Mouse (Mus musculus) kidney, embryonic 16.5 days (tissue): ENCODE data around the gene Slc35d2. TPM values are rescaled to one million over a fixed set of nuclear protein-coding genes. Genes with fewer than 3 reads are reported as not detected.

ENCODE experiments used
- ATAC-seq: fragments of 200-750 bp; cut with Nextera tagmentation; 2 replicates; pipeline ENCODE4 v1.8.0; 2017; ENCODE audit warnings: moderate TSS enrichment; ENCODE audit not compliant: low FRiP score, low TSS enrichment
- H3K27ac ChIP-seq: fragments of 300-500 bp; sonication (generic); 2 replicates; pipeline ENCODE4 v1.5.1; 2014; ENCODE audit warnings: low read length
- H3K27me3 ChIP-seq: fragments of 300-500 bp; sonication (generic); 2 replicates; pipeline ENCODE4 v1.6.1; 2014; ENCODE audit warnings: low read length, control low read depth, mixed read lengths; ENCODE audit not compliant: insufficient read depth
- H3K36me3 ChIP-seq: fragments of 300-500 bp; sonication (generic); 2 replicates; pipeline ENCODE4 v1.6.1; 2014; ENCODE audit warnings: low read length, control low read depth, mixed read lengths; ENCODE audit not compliant: insufficient read depth
- H3K4me1 ChIP-seq: fragments of 300-500 bp; sonication (generic); 2 replicates; pipeline ENCODE4 v1.6.1; 2014; ENCODE audit warnings: low read length, control low read depth, mixed read lengths; ENCODE audit not compliant: insufficient read depth
- H3K4me2 ChIP-seq: fragments of 300-500 bp; sonication (generic); replicated peaks from 2 replicates; pipeline ENCODE4 v1.6.1; 2014; ENCODE audit warnings: low read depth, low read length
- H3K4me3 ChIP-seq: fragments of 300-500 bp; sonication (generic); 2 replicates; pipeline ENCODE4 v1.5.1; 2014; ENCODE audit warnings: mild to moderate bottlenecking, low read length
- H3K9ac ChIP-seq: fragments of 300-500 bp; sonication (generic); replicated peaks from 2 replicates; pipeline ENCODE4 v1.6.1; 2014; ENCODE audit warnings: low read length
- H3K9me3 ChIP-seq: fragments of 300-500 bp; sonication (generic); 2 replicates; pipeline ENCODE4 v1.6.1; 2016; ENCODE audit warnings: low read length, control low read depth
- WGBS: fragments of 180-500 bp; shearing (Covaris S2); extraction: QIAGEN DNeasy Blood & Tissue Kit; methylation state at CpG from one replicate; pipeline ENCODE4 v1.1.7; 2014; 5-methylcytosine and 5-hydroxymethylcytosine counted together
- polyA plus RNA-seq: library from polyadenylated mRNA; unstranded; fragments of >200 nt; fragmentation: Nextera tagmentation; extraction: Ambion mirVana; gene quantifications from 2 replicates; pipeline ENCODE4 v1.2.1, GENCODE M21; 2015

The Slc35d2 gene
- polyA plus RNA-seq = 5.6 and 5.8 TPM in 2 replicates

- peak; percentile 90 for ATAC-seq
- 6% methylated on average over 44 of the region's 44 CpGs for WGBS
- no peaks in the 10 kb centered on the region for H3K27me3 ChIP-seq
- H3K4me1 ChIP-seq = peaks cover 11% of the 10 kb centered on the region; the same call in 1 of the 2 replicates
- H3K4me3 ChIP-seq = peak within 1 kb of the TSS; percentile 69
- peaks cover 4% of the 10 kb centered on the region; the same call in 1 of the 2 replicates for H3K36me3 ChIP-seq
- no peaks in the 10 kb centered on the region for H3K9me3 ChIP-seq
- H3K4me2 ChIP-seq = peak within 1 kb of the TSS; percentile 82
- peak within 1 kb of the TSS; percentile 82 for H3K27ac ChIP-seq
- peak within 1 kb of the TSS; percentile 79 for H3K9ac ChIP-seq
Measured at GRCm38 (mm10) chr13:64128858-64129615, at the start of gene Slc35d2. Gene Slc35d2, minus strand, starts transcription at chr13:64129368.

DNA sequence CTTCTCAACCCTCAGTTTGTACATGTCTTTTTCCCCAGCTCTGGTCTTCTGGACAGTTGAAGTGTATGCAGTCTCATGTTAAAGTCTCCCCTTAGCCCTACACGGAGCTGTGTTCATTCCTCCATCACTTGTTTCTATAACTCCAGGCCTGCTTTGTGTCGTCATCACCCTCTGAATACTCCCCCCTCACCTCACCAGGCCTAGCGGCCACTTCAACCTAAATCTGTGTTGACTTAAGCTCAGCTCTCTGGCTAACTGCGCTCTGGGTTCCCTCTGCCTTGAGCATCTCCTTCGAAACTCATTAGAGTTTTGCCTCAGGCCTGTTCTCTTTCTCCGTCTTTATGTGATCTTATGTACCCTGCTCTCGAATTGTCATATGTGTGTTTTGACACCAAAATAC is 48.8 kb upstream of the Slc35d2 start:
- no peak overlapping the region for H3K4me3 ChIP-seq
- no peak overlapping the region for H3K9ac ChIP-seq
- 82% methylated on average over 7 of the region's 7 CpGs for WGBS
- no peak overlapping the region for H3K4me2 ChIP-seq
- H3K27ac ChIP-seq = no peak overlapping the region
- ATAC-seq = no peak
- no peaks in the 10 kb centered on the region for H3K4me1 ChIP-seq
- peaks cover 25% of the 10 kb centered on the region for H3K36me3 ChIP-seq
- H3K27me3 ChIP-seq = no peaks in the 10 kb centered on the region
- no peaks in the 10 kb centered on the region for H3K9me3 ChIP-seq

DNA sequence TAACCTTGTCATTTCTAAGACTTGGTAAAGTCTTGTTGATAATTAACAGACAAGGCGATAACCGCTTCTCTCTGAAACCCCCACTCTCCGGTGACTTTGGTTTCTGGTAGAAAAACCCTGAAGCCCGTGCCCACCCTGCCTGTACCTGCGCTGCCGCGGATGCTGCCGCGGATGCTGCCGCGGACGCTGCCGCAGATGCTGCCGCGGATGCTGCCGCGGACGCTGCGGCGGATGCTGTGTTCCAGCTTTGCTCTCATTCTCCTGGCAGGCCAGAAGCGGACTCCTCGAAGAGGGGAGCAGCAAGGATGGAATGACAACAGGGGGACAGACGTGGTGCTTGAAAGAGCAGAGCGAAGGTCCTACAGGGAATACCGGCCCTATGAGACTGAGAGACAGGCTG is 40.6 kb upstream of the Slc35d2 start:
- no peak overlapping the region for H3K4me2 ChIP-seq
- H3K4me1 ChIP-seq = no peaks in the 10 kb centered on the region
- 95% methylated on average over 25 of the region's 25 CpGs for WGBS
- no peaks in the 10 kb centered on the region for H3K27me3 ChIP-seq
- peaks cover 64% of the 10 kb centered on the region for H3K36me3 ChIP-seq
- no peak overlapping the region for H3K27ac ChIP-seq
- no peak overlapping the region for H3K9ac ChIP-seq
- H3K4me3 ChIP-seq = no peak overlapping the region
- no peak for ATAC-seq
- H3K9me3 ChIP-seq = peaks cover 49% of the 10 kb centered on the region

DNA sequence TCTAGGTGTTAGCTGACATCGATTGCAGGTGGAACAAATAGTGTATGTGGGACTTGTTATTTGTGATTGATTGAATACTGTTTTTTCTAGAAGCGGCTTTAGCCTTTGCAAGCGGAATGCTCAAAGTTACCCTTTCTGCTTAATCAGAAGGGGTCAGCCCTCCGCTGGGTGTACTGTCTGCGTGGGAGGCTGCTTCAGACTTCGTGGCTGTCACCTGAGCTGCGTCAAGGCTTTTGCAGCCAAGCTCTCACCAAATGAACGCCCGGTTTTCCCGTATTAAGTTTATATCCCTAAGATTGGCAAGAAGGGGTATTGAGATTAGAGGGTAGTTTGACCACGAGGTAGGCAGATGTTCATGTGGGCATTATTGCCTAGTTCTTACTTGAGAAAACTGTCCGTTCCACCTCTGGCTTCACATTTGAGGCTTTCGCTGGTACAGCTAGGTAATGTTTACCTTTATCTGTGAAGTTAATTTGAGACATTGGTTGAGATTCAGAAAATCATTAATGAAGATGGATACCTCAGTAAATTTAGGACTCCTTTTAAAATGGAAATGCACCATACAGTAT is 34.1 kb upstream of the Slc35d2 start:
- ATAC-seq = no peak
- H3K27me3 ChIP-seq = peaks cover 4% of the 10 kb centered on the region; the same call in 1 of the 2 replicates
- 22% methylated on average over 13 of the region's 13 CpGs for WGBS

DNA sequence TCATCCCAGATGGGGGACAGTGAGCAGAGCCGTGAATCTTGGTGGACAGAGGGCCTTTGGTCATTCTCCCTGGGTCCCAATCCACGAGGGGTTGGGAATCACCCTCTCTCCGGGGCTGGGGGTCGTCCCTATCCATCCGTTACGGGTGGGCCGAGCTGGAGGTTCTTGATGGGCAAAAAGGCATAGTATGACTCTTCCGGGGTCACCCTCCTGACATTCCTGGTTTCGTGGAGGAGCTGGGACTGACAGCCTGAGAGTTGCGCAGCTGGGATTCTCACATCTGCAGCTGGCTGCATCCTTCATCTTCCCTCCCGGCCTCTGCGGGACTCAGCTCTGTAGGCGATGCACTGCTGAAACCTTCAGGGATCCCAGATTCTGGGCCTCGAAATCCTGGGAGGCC is 33.5 kb upstream of the Slc35d2 start:
- H3K4me2 ChIP-seq = peak overlapping the region; percentile 100
- ATAC-seq = 0 out of 2 replicates have a peak, but pooled peaks have one; percentile 1
- H3K4me1 ChIP-seq = peaks cover 15% of the 10 kb centered on the region
- H3K9ac ChIP-seq = peak overlapping the region; percentile 79
- peak overlapping the region; percentile 67; the same call in 1 of the 2 replicates for H3K27ac ChIP-seq
- peaks cover 8% of the 10 kb centered on the region for H3K36me3 ChIP-seq
- 1% methylated on average over 14 of the region's 14 CpGs for WGBS
- peaks cover 9% of the 10 kb centered on the region; the same call in 1 of the 2 replicates for H3K9me3 ChIP-seq
- H3K4me3 ChIP-seq = peak overlapping the region; percentile 73
- peaks cover 4% of the 10 kb centered on the region; the same call in 1 of the 2 replicates for H3K27me3 ChIP-seq

More for the DNA sequence above, 34.1 kb upstream of the Slc35d2 start:
- peaks cover 15% of the 10 kb centered on the region for H3K4me1 ChIP-seq
- H3K36me3 ChIP-seq = peaks cover 11% of the 10 kb centered on the region
- peaks cover 10% of the 10 kb centered on the region for H3K9me3 ChIP-seq
- peak overlapping the region; percentile 79 for H3K9ac ChIP-seq
- H3K27ac ChIP-seq = no peak overlapping the region
- H3K4me3 ChIP-seq = peak overlapping the region; percentile 73
- peak overlapping the region; percentile 100 for H3K4me2 ChIP-seq

- Histone ChIP-seq H3K4me1 (peaks cover 15% of the 10 kb centered on the region), H3K9me3 (peaks cover 4% of the 10 kb centered on the region; the same call in 1 of the 2 replicates), H3K9ac (peak overlapping the region; percentile 79), H3K27me3 (peaks cover 4% of the 10 kb centered on the region; the same call in 1 of the 2 replicates), H3K4me2 (peak overlapping the region; percentile 100), H3K27ac (peak overlapping the region; percentile 67), H3K4me3 (peak overlapping the region; percentile 73), H3K36me3 (0 out of 2 replicates have a peak, but pooled peaks cover 5% of the 10 kb centered on the region)
- WGBS = 0% methylated on average over 68 of the region's 71 CpGs
- peak; percentile 76 for ATAC-seq
Measured at GRCm38 (mm10) chr13:64161916-64162611, 32.9 kb upstream of the Slc35d2 start.

GRCm38 (mm10) chr13:64161548-64161915 is 32.4 kb upstream of the Slc35d2 start, which contains the start of gene Habp4:
Gene Habp4, plus strand, starts transcription at chr13:64161824.
- Histone ChIP-seq H3K4me3 (peak within 1 kb of the TSS; percentile 73), H3K27me3 (peaks cover 7% of the 10 kb centered on the region; the same call in 1 of the 2 replicates), H3K27ac (peak within 1 kb of the TSS; percentile 67), H3K4me2 (peak within 1 kb of the TSS; percentile 100), H3K9ac (peak within 1 kb of the TSS; percentile 79), H3K4me1 (peaks cover 15% of the 10 kb centered on the region), H3K36me3 (0 out of 2 replicates have a peak, but pooled peaks cover 5% of the 10 kb centered on the region), H3K9me3 (peaks cover 1% of the 10 kb centered on the region; the same call in 1 of the 2 replicates)
- ATAC-seq = peak; percentile 99
- WGBS = under 1% methylated on average over 27 of the region's 31 CpGs

GRCm38 (mm10) chr13:64156966-64157365 is 27.8 kb upstream of the Slc35d2 start:
- Histone ChIP-seq H3K4me3 (no peak overlapping the region), H3K36me3 (no peaks in the 10 kb centered on the region), H3K4me2 (no peak overlapping the region), H3K27me3 (peaks cover 7% of the 10 kb centered on the region; the same call in 1 of the 2 replicates), H3K4me1 (peaks cover 15% of the 10 kb centered on the region), H3K27ac (no peak overlapping the region), H3K9ac (no peak overlapping the region), H3K9me3 (no peaks in the 10 kb centered on the region)
- no peak for ATAC-seq

- H3K4me3 ChIP-seq = no peak overlapping the region
- H3K4me2 ChIP-seq = no peak overlapping the region
- H3K9me3 ChIP-seq = no peaks in the 10 kb centered on the region
- H3K36me3 ChIP-seq = no peaks in the 10 kb centered on the region
- WGBS = 13% methylated on average over 1 of the region's 1 CpGs
- no peak for ATAC-seq
- peaks cover 7% of the 10 kb centered on the region; the same call in 1 of the 2 replicates for H3K27me3 ChIP-seq
- peaks cover 24% of the 10 kb centered on the region for H3K4me1 ChIP-seq
- peak overlapping the region; percentile 10; the same call in 1 of the 2 replicates for H3K27ac ChIP-seq
- no peak overlapping the region for H3K9ac ChIP-seq
Measured at GRCm38 (mm10) chr13:64155171-64155571, 26.0 kb upstream of the Slc35d2 start.
